Mouse (Mus musculus) ovary, adult 10 weeks (tissue): ENCODE data around the gene Gm14288. TPM values are rescaled to one million over a fixed set of nuclear protein-coding genes. Genes with fewer than 3 reads are reported as not detected.

Source experiments
- polyA plus RNA-seq: library from polyadenylated mRNA; stranded (reverse); fragments of 350-450 nt; fragmentation: Illumina TruSeq; extraction: RNeasy Lipid Tissue Mini Kit (QIAGEN cat#74804); gene quantifications from one replicate; pipeline ENCODE4 v1.2.3, GENCODE M21; 2014

Gm14288 gene
- polyA plus RNA-seq, result 12.0 TPM

GRCm38 (mm10) chr2:175800993-175801392, at the start of gene Gm14288:
Gene Gm14288, minus strand, starts transcription at chr2:175801093.

DNA sequence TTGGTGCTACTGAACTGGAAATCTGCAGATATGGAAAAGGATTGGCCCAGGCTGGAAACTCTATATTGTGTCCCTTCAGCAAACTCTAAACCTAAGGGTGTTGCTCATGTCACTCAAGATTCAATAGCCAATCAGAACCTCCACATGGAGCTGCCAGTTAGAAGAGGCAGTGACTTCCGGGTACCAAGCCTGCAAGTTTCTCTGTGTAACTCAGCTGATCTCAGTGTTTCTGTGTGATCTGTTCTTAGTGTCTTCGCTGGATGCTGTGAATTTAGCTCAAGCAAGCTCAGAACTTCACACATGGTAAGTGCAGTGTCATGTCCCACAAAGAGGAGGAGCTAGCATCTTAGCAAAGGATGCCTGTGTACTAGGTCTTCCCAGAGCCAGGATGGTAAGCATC, 59.7 kb downstream of the Gm14288 start, which contains the start of gene Gm2007:
Gene Gm2007 (plus strand): TSS at position 301 of the 400 bp plus-strand sequence.

Other genes starting within 250 kb of the Gm14288 start
- 2.4 TPM for gene Gm11007, start 157.1 kb downstream of the Gm14288 start, polyA plus RNA-seq
- gene Zfp969, start 97.4 kb downstream of the Gm14288 start, polyA plus RNA-seq, result not detected
- 2.4 TPM for gene Gm2007, start 59.6 kb downstream of the Gm14288 start, polyA plus RNA-seq
- gene Gm6710, start 68.1 kb upstream of the Gm14288 start, polyA plus RNA-seq, result 56.7 TPM
- gene Zfp966, start 130.0 kb upstream of the Gm14288 start, polyA plus RNA-seq, result 60.9 TPM
- gene Gm2026, start 164.2 kb upstream of the Gm14288 start, polyA plus RNA-seq, result 67.9 TPM